Mouse (Mus musculus): Measurements from ENCODE around the gene Ctnna3. TPM values are rescaled to one million over a fixed set of nuclear protein-coding genes. Genes with fewer than 3 reads are reported as not detected.

Ctnna3 gene
- total and polyA plus RNA-seq, 2 experiments: 0.09 TPM; not detected in 1

GRCm38 (mm10) chr10:63421739-63422735 is 7.9 kb upstream of the Ctnna3 start, which contains the start of gene Gm7075:
Gene Gm7075 (minus strand): TSS chr10:63421789.
- Histone ChIP-seq H3K79me2 (ENCODE audit: control insufficient read depth, insufficient read depth, low read length) (no peaks in the 10 kb centered on the region), H3K4me1 (ENCODE audit: control insufficient read depth, insufficient read depth, low read length) (no peaks in the 10 kb centered on the region), H3K9ac (ENCODE audit: low read depth, low read length) (no peak within 1 kb of the TSS), H3K4me3 (ENCODE audit: insufficient read depth, low read depth, low read length) (no peak within 1 kb of the TSS), H3K27ac (replicated peaks; ENCODE audit: insufficient read depth, low read depth, low read length) (no peak within 1 kb of the TSS), H3K27me3 (ENCODE audit: control insufficient read depth, insufficient read depth, low read length) (no peaks in the 10 kb centered on the region), H3K36me3 (ENCODE audit: control insufficient read depth, insufficient read depth, low read length) (no peaks in the 10 kb centered on the region)
- peak; percentile 39 for DNase-seq (ENCODE audit: extremely low read depth, low read depth, low spot score)
- 92% methylated on average over 18 of the region's 18 CpGs for WGBS
- peak; percentile 70 for TF ChIP-seq CTCF (IDR thresholded peaks at IDR 0.05; ENCODE audit: low read depth, low read length)
- TF ChIP-seq POLR2A (IDR thresholded peaks at IDR 0.05; ENCODE audit: extremely low read depth, insufficient read depth, low read length): no peak

DNA sequence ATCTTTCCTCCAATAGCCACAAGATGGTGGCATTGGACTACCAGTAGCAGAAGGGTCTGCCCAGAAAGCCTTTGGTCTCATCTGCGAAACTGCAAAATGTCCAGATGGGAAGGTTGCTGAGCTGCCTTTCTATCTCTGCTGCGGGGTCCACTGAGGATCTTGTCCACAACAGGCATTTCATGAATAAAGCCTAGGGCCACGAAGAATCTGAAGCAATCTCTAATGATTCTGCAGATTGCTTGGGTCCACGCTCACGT is 7.2 kb upstream of the Ctnna3 start:
- no peaks in the 10 kb centered on the region for H3K4me1 ChIP-seq (ENCODE audit: control insufficient read depth, insufficient read depth, low read length)
- no peaks in the 10 kb centered on the region for H3K27me3 ChIP-seq (ENCODE audit: control insufficient read depth, insufficient read depth, low read length)
- no peaks in the 10 kb centered on the region for H3K36me3 ChIP-seq (ENCODE audit: control insufficient read depth, insufficient read depth, low read length)
- no peak overlapping the region for H3K9ac ChIP-seq (ENCODE audit: low read depth, low read length)
- H3K27ac ChIP-seq (replicated peaks; ENCODE audit: insufficient read depth, low read depth, low read length): no peak overlapping the region
- no peak for DNase-seq (ENCODE audit: extremely low read depth, low read depth, low spot score)
- TF ChIP-seq CTCF (IDR thresholded peaks at IDR 0.05; ENCODE audit: low read depth, low read length): no peak
- no peak for TF ChIP-seq POLR2A (IDR thresholded peaks at IDR 0.05; ENCODE audit: extremely low read depth, insufficient read depth, low read length)
- H3K4me3 ChIP-seq (ENCODE audit: insufficient read depth, low read depth, low read length): no peak overlapping the region
- H3K79me2 ChIP-seq (ENCODE audit: control insufficient read depth, insufficient read depth, low read length): no peaks in the 10 kb centered on the region
- 90% methylated on average over 5 of the region's 5 CpGs for WGBS

DNA sequence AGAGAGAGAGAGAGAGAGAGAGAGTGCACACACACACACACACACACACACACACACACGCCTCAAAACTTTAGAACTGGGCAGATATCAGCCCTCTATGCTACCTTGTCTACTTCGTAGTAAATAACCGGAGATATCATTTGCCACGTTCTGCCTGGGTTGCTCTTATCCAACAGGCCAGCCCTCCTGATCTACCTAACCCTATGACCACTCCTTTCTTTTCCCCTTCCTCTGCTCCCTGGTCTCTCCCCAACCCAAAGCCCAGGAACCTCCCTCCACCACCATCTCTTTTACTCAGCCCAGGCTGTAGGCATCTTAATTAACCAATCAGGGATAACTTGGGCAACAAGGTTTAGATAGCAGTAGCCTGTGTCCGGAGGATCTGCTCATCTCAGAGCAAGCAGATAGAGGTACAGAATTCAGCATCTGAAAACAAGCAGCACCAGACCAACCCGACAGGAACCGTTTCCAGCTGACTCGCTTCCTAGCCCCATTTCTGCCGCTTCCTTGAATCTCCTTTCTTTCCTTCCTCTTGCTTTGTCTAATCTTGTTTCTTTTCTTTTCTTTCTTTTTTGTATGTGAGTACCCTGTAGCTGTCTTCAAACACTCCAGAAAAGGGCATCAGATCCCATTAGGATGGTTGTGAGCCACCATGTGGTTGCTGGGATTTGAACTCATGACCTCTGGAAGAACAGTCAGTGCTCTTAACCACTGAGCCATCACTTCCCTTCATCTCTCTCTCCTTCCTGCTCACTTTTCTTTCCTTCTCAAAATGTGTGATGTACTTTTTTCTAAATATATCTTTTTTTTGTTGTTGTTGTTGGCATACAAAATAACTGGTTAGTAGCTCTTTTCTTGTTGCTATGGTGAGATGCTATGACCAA is 6.1 kb upstream of the Ctnna3 start:
- WGBS: 83% methylated on average over 9 of the region's 9 CpGs
- H3K9ac ChIP-seq (ENCODE audit: low read depth, low read length): no peak overlapping the region
- H3K4me1 ChIP-seq (ENCODE audit: control insufficient read depth, insufficient read depth, low read length): peaks cover 3% of the 10 kb centered on the region
- no peak overlapping the region for H3K27ac ChIP-seq (replicated peaks; ENCODE audit: insufficient read depth, low read depth, low read length)
- DNase-seq (ENCODE audit: extremely low read depth, low read depth, low spot score): no peak
- no peak overlapping the region for H3K4me3 ChIP-seq (ENCODE audit: insufficient read depth, low read depth, low read length)
- no peak for TF ChIP-seq CTCF (IDR thresholded peaks at IDR 0.05; ENCODE audit: low read depth, low read length)
- H3K27me3 ChIP-seq (ENCODE audit: control insufficient read depth, insufficient read depth, low read length): no peaks in the 10 kb centered on the region
- H3K79me2 ChIP-seq (ENCODE audit: control insufficient read depth, insufficient read depth, low read length): no peaks in the 10 kb centered on the region
- H3K36me3 ChIP-seq (ENCODE audit: control insufficient read depth, insufficient read depth, low read length): no peaks in the 10 kb centered on the region

GRCm38 (mm10) chr10:63424475-63424814 is 5.5 kb upstream of the Ctnna3 start:
- no peaks in the 10 kb centered on the region for H3K79me2 ChIP-seq (ENCODE audit: control insufficient read depth, insufficient read depth, low read length)
- no peaks in the 10 kb centered on the region for H3K36me3 ChIP-seq (ENCODE audit: control insufficient read depth, insufficient read depth, low read length)
- no peak overlapping the region for H3K9ac ChIP-seq (ENCODE audit: low read depth, low read length)
- H3K27me3 ChIP-seq (ENCODE audit: control insufficient read depth, insufficient read depth, low read length): no peaks in the 10 kb centered on the region
- H3K4me1 ChIP-seq (ENCODE audit: control insufficient read depth, insufficient read depth, low read length): peaks cover 3% of the 10 kb centered on the region
- H3K4me3 ChIP-seq (ENCODE audit: insufficient read depth, low read depth, low read length): no peak overlapping the region
- peak; percentile 57 for DNase-seq (ENCODE audit: extremely low read depth, low read depth, low spot score)
- TF ChIP-seq POLR2A (IDR thresholded peaks at IDR 0.05; ENCODE audit: extremely low read depth, insufficient read depth, low read length): no peak
- TF ChIP-seq CTCF (IDR thresholded peaks at IDR 0.05; ENCODE audit: low read depth, low read length): peak; percentile 61
- no peak overlapping the region for H3K27ac ChIP-seq (replicated peaks; ENCODE audit: insufficient read depth, low read depth, low read length)

- Histone ChIP-seq H3K36me3 (ENCODE audit: control insufficient read depth, insufficient read depth, low read length) (no peaks in the 10 kb centered on the region), H3K4me3 (ENCODE audit: insufficient read depth, low read depth, low read length) (no peak overlapping the region), H3K27me3 (ENCODE audit: control insufficient read depth, insufficient read depth, low read length) (no peaks in the 10 kb centered on the region), H3K4me1 (ENCODE audit: control insufficient read depth, insufficient read depth, low read length) (peaks cover 3% of the 10 kb centered on the region), H3K9ac (ENCODE audit: low read depth, low read length) (no peak overlapping the region), H3K79me2 (ENCODE audit: control insufficient read depth, insufficient read depth, low read length) (no peaks in the 10 kb centered on the region), H3K27ac (replicated peaks; ENCODE audit: insufficient read depth, low read depth, low read length) (no peak overlapping the region)
- 86% methylated on average over 8 of the region's 8 CpGs for WGBS
- DNase-seq (ENCODE audit: extremely low read depth, low read depth, low spot score): no peak
- TF ChIP-seq POLR2A (IDR thresholded peaks at IDR 0.05; ENCODE audit: extremely low read depth, insufficient read depth, low read length) (no peak), CTCF (IDR thresholded peaks at IDR 0.05; ENCODE audit: low read depth, low read length) (no peak)
Observed at GRCm38 (mm10) chr10:63427146-63427545, 2.8 kb upstream of the Ctnna3 start.
